Mouse (Mus musculus): Measurements from ENCODE around the gene Scaf8.
A peak's percentile ranks its signal among the peaks of the same experiment; 100 is the strongest.
"Not testable (repeated sequence)": the region's sequence is repeated elsewhere in the genome, so short reads cannot be mapped to it uniquely, and the experiment has no call there.

Scaf8 gene

DNA sequence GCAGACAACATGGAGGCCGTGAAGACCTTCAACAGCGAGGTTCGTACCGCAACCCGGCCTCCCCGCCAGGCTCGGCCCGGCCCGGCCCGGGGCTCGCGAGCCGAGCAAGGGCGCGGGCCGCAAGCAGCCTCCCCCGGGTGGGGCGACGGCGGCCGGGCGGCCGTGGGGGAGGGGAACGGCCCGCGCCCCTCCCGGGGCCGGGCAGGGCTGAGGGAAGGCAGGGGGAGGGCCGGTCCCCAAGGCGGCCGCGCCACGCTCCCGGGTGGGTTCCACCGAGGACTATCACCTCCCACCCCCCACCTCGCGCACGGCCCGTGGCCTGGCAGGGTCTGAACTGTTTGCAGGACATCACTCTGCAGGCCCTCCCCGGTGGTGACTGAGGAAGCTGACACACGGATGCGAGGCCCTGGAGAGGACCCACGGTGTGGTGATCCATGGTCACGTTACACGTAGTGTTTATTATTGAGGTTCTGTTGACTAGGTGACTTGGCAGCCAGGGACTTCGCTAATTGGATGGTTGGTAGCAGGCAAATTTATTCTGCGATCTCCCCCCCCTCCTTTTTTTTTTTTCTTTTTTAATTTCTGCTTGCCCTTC, 705 bp downstream of the Scaf8 start:
- peak; percentile 80 for DNase-seq (ENCODE audit: low spot score)

DNA sequence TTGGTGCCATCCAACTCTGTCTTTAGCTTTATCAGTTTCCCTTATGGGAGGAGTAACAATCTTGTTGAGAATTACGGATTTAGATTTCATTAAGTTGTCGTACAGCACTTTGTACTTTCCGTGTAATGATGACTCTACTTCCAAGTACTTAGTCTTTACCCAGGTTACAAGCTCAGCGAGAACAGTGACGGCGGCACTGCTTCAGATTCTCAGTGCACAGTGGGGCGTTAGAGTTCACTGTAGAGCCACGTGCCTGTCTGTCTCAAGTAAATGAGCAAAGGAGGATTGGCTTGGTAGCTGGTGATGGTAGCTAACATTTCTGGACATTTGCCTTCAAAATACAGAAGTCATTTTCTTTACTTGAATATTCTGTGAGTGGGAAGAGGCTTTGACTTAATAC, 6.2 kb downstream of the Scaf8 start:
- DNase-seq (ENCODE audit: low spot score): not testable (repeated sequence)

GRCm38 (mm10) chr17:3123581-3123980, 8.8 kb downstream of the Scaf8 start:
- not testable (repeated sequence) for DNase-seq (ENCODE audit: low spot score)

DNA sequence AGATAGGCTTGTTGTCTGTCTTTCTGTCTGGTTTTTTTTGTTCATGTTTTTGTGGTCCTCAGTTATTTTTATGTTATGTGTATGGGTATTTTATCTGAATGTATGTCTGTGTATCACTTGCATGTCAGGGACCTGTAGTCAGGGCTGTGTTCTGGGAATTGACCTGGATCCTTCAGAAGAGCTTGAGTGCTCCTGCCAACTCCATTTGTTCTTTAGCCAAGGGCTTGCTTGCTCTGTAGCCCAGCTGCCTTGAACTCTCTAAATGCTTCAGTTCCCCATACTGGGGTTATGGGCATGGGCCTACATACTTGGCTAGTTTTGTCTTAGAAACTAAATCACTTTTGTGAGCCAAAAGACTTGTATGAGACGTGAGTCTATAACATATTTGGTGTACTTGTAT, 13.9 kb downstream of the Scaf8 start:
- DNase-seq (ENCODE audit: low spot score): no peak

- no peak for DNase-seq (ENCODE audit: low spot score)
These were observed 15.0 kb downstream of the Scaf8 start for GRCm38 (mm10) chr17:3129791-3130190.

DNA sequence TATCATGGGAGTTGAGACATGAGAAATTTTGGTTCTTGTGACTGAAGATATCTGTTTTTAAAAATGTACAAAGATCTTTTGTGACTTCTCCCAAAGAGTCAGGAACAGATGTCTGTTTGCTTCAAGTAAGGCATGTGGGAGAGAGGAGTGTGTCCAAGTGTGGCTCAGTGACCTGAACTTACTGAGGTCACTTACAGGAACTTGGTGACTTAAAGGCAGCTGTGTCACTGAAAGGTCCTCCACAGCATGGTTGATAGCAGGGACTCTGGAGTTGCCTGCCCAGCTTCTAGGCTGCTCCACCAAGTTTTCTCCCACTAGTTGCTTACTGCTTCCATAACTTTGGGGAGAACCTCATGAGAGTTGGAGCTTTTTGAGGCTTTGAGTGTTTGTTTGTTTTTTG, 20.6 kb downstream of the Scaf8 start:
- no peak for DNase-seq (ENCODE audit: low spot score)

- no peak for DNase-seq (ENCODE audit: low spot score)
These were observed 21.4 kb downstream of the Scaf8 start for GRCm38 (mm10) chr17:3136127-3136526.

- DNase-seq (ENCODE audit: low spot score): no peak
These were observed 23.6 kb downstream of the Scaf8 start for GRCm38 (mm10) chr17:3138387-3138786.

DNA sequence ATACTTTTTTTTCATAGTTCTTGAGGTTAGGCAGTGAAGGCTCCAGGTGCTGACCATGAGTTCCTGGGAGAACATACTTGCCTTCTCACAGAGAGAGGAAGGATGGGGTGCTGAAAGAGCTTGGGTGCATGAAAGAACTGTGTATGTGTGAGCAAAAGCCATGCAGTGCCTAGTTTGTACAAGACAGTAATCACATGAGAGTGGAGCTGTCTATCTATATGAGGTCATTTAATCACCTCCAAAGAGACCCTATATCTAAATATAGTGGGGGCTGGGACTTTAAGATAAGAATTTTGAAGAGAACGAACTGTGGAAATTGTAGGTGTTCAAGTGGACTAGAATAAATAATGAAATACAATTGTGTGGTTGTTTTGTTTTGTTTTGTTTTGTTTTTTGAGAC, 25.3 kb downstream of the Scaf8 start:
- no peak for DNase-seq (ENCODE audit: low spot score)

DNA sequence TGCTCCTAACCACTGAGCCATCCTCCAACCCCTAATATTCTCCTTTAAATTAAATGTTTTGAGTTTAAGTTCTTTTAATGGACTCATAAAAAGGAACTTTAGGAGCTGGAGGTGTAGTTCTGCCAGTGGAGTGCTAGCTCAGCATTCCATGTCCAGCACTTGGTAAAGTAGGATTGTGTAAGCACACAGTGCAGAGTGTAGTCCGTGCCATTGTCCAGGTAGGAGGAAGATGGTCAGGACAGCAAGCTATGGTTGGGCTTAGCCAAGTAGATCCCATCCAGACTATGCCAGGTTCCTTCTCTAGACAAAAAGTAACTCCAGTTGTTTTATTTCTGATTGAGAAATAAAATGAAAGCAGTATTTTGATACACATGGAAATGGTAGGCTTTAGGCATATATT, 34.1 kb downstream of the Scaf8 start:
- DNase-seq (ENCODE audit: low spot score): no peak

DNA sequence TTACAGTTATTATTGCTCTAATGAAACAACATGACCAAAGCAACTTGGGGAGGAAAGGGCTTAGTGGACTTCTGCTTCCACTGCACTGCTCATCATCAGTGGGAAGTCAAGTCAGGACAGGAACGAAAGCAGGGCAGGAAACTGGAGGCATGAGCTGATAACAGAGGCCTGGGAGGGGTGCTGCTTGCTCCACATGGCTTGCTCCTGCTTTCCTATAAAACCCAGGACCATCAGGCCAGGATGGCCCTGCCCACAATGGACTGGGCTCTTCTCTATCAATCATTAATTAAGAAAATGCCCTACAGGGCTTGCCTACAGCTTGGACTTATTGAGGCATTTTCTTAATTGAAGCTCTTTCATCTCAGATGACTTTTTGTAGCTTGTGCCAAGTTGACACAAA, 34.8 kb downstream of the Scaf8 start:
- DNase-seq (ENCODE audit: low spot score): no peak

GRCm38 (mm10) chr17:3150701-3151100, 35.9 kb downstream of the Scaf8 start:
- DNase-seq (ENCODE audit: low spot score): not testable (repeated sequence)

- no peak for DNase-seq (ENCODE audit: low spot score)
These were observed 36.4 kb downstream of the Scaf8 start for GRCm38 (mm10) chr17:3151181-3151580.

- not testable (repeated sequence) for DNase-seq (ENCODE audit: low spot score)
These were observed 41.4 kb downstream of the Scaf8 start for GRCm38 (mm10) chr17:3156176-3156575.

GRCm38 (mm10) chr17:3157016-3157415, 42.2 kb downstream of the Scaf8 start:
- DNase-seq (ENCODE audit: low spot score): no peak

DNA sequence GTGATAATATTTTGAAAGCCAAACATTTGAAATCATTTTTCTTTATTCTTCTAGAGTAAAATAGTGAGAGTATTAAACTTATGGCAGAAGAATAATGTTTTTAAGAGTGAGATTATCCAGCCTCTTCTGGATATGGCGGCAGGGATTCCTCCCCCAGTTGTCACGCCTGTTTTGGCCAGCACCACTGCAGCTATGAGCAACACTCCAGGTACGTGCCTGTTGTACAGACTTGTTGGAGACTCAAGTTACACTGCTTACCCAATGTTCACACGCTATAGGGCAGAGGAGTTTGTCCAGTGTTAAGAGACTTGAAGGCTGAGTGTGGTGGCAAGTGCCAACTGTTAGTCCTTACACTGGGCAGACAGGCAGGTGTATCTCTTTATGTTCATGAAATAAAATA, 48.1 kb downstream of the Scaf8 start:
- DNase-seq (ENCODE audit: low spot score): no peak

- not testable (repeated sequence) for DNase-seq (ENCODE audit: low spot score)
These were observed 65.7 kb downstream of the Scaf8 start for GRCm38 (mm10) chr17:3180425-3180945.

- DNase-seq (ENCODE audit: low spot score): not testable (repeated sequence)
These were observed 80.7 kb downstream of the Scaf8 start for GRCm38 (mm10) chr17:3195483-3195882.

DNA sequence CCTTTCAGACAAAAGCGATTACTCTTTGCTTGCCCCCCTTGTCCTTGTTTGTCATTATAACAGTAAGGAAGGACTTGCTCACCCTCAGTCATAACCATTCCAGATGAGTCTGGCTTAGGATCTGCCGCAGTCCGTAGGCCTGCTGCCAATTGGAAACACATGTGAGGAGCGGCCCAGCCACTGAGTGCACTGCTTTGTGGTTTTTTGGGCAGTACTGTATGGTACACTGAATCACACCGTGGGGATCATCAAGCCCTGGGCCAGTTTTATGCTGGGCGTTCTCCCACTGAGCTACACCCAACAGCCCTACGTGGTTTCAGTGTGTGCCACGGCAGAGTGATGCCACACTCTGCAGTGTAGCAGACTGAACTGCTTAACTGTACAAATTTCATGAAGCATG, 85.6 kb downstream of the Scaf8 start:
- DNase-seq (ENCODE audit: low spot score): no peak

GRCm38 (mm10) chr17:3203916-3204315, 89.1 kb downstream of the Scaf8 start:
- no peak for DNase-seq (ENCODE audit: low spot score)

GRCm38 (mm10) chr17:3204826-3205405, 90.1 kb downstream of the Scaf8 start:
- DNase-seq (ENCODE audit: low spot score): no peak

DNA sequence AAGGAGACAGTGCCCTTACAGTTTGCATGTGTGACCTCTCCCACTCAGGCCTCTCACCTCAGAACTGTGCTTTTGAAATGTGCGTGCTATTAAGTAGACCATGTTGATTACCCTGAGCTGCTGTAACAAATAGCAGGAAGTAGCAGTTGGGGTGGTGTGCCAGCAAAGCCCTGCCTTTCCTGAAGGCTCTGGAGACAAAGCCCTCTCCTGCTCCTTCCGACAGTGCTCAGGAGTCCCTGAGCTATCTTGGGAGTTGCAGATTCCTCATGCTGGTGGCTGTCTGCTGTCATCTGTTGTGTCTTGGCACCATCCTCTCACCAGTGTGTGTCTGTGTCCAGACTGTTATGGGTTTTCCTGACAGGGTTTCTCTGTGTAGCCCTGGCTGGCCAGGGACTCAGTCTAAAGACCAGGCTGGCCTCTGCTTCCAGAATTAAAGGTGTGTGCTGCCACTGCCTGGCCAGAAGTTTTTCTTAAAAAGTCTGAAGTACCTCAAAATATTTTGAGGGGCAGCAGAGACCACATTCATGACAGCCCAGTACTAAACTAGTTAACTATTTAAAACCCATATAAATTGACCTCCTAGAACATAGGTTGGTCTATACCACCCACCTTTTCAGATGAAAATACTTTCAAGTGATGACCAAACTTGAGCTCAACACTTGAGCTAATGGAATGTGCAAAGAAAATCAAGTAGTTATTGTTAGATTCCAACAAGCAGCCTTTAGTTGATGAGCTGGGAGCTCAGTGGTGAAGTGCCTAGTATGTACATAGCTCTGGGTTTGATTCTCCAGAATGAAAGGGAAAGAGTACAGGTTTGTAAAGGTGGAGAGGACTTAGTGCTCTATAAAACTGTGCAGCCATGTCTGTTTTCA, 92.0 kb downstream of the Scaf8 start:
- no peak for DNase-seq (ENCODE audit: low spot score)

All from testis, postnatal 10 days (tissue).